Mouse (Mus musculus) embryo, embryonic 10 days (tissue): ENCODE data around the gene Epb41.

Source experiments
- DNase-seq: peaks from one replicate; pipeline ENCODE4 v3.0.0-alpha.2; 2015; ENCODE audit warnings: low spot score

Epb41 gene

GRCm38 (mm10) chr4:132011619-132012018 lies 63.5 kb downstream of the Epb41 start:
- peak; percentile 23 for DNase-seq

DNA sequence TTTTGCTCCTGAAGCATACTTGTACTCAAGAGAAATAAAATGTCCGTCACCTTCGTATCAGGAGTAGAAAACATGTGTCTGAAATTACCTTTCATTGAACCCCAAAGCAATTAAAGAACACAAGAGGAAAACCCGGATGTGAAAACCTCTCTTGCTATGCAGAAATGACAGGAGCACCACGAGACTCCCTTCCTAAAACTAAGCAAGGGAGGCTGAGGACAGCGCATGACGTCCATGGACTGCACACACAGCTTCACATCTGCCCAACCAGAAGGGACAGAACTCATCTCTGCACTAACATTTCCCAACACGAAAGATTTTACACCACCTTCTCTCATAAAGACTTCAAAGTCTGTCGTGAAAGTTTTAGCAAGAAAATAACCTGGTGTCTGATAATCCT lies 64.7 kb downstream of the Epb41 start:
- no peak for DNase-seq

DNA sequence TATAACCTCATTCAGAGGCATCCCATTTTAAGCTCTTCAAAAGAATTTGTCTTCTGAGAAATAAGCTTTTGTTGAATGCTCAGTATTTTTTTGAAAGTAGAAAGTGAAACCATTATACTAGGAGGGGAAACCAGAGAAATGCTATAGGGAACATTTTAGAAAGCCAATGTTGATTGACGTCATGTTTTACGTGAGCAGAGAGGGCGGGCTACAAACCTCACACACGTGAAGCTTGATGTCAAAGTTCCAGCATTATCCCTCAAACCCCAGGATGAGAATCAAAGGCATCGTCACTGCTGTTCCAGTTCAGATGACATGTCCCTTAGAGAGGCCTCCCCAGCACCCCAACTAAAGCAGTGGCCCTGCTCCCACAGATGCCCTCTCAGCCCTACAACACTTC lies 66.9 kb downstream of the Epb41 start:
- DNase-seq: no peak

DNA sequence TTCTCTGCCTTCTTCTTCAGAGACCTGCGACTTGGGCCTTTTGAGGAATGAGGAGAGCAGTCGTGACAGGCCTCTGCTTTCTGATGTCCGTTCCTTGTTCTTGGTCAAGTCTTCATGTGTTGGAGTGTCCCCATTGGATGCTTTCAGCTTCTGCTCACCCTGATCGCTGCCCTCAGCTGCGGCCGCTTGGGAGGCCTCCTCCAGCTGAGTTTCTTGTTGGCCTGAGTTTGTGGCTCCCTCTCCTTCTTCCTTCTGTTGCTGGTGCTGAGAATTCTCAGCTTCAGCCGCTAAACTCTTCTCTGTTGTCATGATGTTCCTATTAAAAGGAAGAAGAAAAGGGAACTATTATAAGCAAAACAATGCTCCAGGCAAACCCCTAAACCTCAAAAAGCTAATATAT lies 68.0 kb downstream of the Epb41 start:
- DNase-seq: no peak

DNA sequence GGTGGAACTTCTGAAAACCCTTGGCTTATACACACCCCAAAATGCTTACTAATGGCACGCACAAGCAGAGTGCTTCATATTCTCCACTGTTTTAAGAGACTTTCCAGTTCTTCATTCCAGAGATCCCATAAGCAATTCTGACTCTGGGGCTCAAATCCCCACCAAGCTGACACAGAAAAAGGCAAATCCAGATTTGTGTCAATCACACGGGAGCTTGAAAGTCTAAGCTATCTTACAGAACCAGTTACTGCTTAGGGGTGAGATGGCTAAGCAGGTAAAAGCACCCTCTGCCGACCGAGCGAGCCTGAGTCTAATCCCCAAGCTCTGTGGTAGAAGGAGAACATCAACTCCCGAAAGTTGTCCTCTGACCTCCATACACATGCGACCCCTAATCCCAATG lies 76.5 kb downstream of the Epb41 start:
- DNase-seq: no peak

DNA sequence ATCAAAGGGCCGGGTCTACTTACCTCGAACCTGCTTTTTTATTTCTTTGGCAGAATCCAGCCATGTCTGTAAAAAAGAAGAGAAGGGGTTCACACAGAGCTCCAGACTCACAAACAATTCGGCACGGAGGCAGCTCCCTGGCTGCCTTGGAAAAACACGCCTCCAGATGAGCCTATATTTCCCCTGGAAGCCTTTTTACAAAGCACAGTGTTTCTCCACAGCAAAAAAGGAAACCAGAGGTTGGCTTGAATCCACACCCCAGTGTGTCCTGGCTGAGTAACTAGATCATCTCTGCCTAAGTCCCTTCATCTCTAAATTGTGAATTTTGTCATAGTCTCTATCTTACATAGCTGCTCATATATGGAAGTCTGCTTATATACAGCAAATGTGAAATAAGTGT lies 77.6 kb downstream of the Epb41 start:
- DNase-seq: no peak

DNA sequence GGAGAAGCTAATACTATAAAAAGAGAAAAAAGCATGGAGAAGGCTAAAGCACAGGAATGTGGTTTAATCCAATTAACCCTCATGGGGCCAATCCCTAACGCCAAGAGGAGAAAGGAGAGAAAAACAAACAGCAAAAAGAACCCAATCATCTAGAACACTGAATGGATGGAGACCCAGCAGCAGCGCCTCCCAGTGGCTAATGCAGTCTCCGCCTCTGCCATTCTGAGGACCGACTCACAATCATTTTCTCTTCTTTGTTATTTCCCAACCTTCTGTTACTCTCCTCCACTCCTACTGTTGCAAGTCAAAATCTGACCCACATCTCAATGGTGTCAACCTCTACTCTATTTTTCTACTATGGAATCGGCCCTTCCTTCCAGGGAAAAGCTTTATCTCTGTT lies 78.1 kb downstream of the Epb41 start:
- peak; percentile 16 for DNase-seq

DNA sequence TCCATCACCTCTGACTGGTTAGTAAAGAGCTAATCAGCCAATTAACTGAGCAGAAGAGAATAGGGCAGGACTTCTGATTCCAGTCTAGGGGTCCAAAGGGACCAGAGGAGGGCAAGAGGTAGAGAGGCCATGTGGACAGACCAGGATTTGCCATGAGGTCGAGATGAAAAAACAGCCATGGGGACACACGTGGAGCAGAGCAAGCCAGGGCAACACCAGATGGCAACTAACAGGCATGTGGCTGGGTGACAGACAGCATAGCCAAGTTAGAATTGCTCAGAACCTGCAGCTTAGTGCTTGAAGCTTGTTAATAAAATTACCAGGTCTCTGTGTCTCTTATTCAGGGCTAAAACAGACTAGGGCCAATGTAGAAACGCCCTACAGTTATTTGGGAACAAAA lies 81.3 kb downstream of the Epb41 start:
- no peak for DNase-seq

- peak; percentile 18 for DNase-seq
These were observed 92.1 kb downstream of the Epb41 start for GRCm38 (mm10) chr4:131982881-131983538.

DNA sequence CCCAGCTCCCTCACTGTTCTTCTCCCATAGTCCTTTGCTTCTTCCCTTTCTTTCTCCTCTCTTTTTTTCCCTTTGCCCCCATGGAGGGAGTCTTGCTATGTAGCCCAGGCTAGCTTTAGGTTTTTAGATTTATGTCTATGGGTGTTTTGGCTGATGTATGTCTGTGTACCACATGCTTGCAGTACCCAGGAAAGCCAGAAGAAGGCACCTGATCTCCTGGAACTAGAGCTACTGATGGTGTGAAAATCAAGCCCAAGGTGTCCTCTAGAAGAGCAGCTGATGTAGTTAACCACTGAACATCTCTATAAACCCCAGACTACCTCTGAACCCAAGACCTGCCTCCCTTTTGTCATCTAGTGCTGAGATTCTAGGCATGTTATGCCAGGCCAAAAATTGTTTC lies 93.4 kb downstream of the Epb41 start:
- DNase-seq: no peak

DNA sequence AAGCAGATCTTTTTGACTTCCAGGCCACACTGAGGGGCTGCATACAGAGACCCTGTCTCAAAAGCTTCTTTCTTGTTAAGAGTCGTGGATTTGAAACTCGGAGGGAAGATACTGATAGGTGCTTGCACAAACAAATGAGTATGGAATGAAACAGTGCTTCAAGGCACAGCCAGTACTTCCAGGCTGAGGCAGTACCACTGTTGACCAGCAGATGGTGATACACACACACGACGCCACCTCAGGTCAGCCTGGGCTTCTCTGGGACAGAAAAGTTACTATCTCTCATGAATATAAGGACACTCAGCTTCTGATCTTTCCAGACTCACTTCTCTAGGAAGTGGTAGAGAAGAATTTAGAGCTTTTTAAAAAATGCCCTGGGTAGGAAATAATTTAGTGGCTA lies 97.9 kb downstream of the Epb41 start:
- DNase-seq: peak; percentile 92

- DNase-seq: no peak
These were observed 104.8 kb downstream of the Epb41 start for GRCm38 (mm10) chr4:131970244-131970853.

GRCm38 (mm10) chr4:131968873-131969272 lies 106.2 kb downstream of the Epb41 start:
- DNase-seq: peak; percentile 27

DNA sequence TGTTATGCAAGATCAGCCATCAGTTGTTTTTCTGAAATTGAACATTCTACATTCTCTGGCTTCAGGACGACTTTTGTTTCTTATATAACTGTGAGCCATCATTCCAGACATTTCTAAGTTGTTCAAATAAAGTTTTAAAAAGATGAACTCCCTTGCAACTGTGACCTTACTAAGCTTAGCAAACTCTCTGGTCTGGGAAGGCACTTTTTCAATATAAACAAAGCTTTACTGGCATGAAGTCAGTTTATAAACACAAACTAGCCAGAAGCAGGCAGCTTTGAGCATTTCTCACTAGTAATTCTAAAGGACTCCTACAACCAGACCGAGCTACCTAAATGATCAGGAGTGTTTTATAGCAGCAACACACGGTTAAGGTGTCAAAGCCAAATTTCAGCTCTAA lies 118.0 kb downstream of the Epb41 start:
- no peak for DNase-seq

DNA sequence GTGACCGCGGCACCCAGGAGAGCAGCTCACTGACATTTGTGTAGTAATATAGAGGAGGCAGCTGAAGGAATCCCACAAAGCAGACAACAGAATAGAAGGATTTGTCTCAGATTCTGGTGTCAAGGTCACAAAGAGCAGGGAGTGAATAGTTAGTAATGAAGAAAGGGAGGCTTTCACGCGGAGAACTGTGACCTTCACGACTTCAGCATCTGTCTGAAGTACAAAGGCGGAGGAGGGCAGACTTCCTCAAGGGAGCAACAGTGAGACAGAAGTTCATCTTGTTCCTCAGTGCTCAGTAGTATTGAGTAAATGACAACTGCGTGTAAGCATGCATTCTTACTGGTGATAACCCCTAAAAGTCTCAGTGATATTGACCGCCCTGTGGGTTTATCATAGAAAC lies 124.5 kb downstream of the Epb41 start:
- DNase-seq: peak; percentile 29

GRCm38 (mm10) chr4:131949903-131950302 lies 125.2 kb downstream of the Epb41 start:
- no peak for DNase-seq

DNA sequence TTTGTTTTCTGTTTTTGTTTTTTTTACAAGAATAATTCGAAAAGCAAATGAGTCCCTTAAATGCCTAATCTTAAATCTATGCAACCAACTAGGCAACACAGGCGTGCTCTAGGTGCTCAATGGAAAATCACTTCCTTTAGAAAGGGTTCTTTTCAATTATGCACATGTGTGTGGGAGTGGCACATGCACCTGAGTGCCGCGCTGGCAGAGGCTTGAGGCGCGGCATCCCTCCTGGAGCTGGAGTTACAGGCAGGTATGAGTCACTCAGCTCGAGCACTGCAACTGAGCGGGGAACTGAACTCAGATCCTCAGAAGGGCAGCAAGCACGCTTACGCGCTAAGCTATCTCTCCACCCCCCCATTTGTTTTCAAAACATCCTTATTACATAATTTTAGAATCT lies 127.3 kb downstream of the Epb41 start:
- DNase-seq: no peak

- no peak for DNase-seq
These were observed 134.3 kb downstream of the Epb41 start for GRCm38 (mm10) chr4:131940846-131941245.

GRCm38 (mm10) chr4:131939459-131939858 lies 135.7 kb downstream of the Epb41 start:
- no peak for DNase-seq

DNA sequence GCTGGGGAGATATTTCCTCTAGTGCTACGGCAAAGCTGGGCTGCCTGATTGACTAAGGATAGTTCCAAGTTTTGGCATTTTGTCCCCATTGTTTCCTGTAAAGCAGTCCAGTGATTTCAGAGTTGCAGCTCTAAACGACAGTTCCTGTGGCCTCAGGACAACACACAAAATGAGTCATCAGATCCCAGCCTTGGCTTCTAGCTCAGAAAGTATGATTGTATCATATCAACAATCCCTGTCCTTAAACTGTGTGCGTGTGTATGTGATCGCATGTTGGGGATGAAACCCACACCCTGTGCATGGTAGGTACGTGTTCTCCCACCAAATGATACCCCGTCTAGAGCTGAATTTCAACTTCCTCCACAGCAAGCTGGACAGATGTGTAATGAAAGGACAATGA lies 146.0 kb downstream of the Epb41 start:
- DNase-seq: no peak

GRCm38 (mm10) chr4:131924096-131924810 lies 150.9 kb downstream of the Epb41 start:
- no peak for DNase-seq

GRCm38 (mm10) chr4:131922404-131922803 lies 152.7 kb downstream of the Epb41 start:
- DNase-seq: no peak
